Mouse (Mus musculus) NIH3T3 (cell line): ENCODE data around the gene Cdk6.
"Not testable (repeated sequence)": the region's sequence is repeated elsewhere in the genome, so short reads cannot be mapped to it uniquely, and the experiment has no call there.

Experiments
- DNase-seq: peaks from one replicate; pipeline ENCODE4 v3.0.0-alpha.2; 2012; ENCODE audit warnings: low read depth

Gene Cdk6

GRCm38 (mm10) chr5:3438453-3439003 is 97.2 kb downstream of the Cdk6 start:
- not testable (repeated sequence) for DNase-seq

GRCm38 (mm10) chr5:3439386-3439785 is 98.1 kb downstream of the Cdk6 start:
- not testable (repeated sequence) for DNase-seq

GRCm38 (mm10) chr5:3442524-3442923 is 101.2 kb downstream of the Cdk6 start:
- not testable (repeated sequence) for DNase-seq

- not testable (repeated sequence) for DNase-seq
These were observed 109.9 kb downstream of the Cdk6 start for GRCm38 (mm10) chr5:3451233-3451632.

GRCm38 (mm10) chr5:3453946-3454345 is 112.7 kb downstream of the Cdk6 start:
- DNase-seq: not testable (repeated sequence)

GRCm38 (mm10) chr5:3460907-3461306 is 119.6 kb downstream of the Cdk6 start:
- DNase-seq: no peak

GRCm38 (mm10) chr5:3461401-3461800 is 120.1 kb downstream of the Cdk6 start:
- no peak for DNase-seq

- DNase-seq: no peak
These were observed 121.8 kb downstream of the Cdk6 start for GRCm38 (mm10) chr5:3462897-3463757.

GRCm38 (mm10) chr5:3463758-3464157 is 122.5 kb downstream of the Cdk6 start:
- DNase-seq: no peak

GRCm38 (mm10) chr5:3466069-3466877 is 125.0 kb downstream of the Cdk6 start:
- DNase-seq: no peak

GRCm38 (mm10) chr5:3470866-3471265 is 129.6 kb downstream of the Cdk6 start:
- DNase-seq: no peak

GRCm38 (mm10) chr5:3472311-3473156 is 131.2 kb downstream of the Cdk6 start:
- DNase-seq: no peak

- no peak for DNase-seq
These were observed 136.4 kb downstream of the Cdk6 start for GRCm38 (mm10) chr5:3477711-3478110.

GRCm38 (mm10) chr5:3478216-3478615 is 136.9 kb downstream of the Cdk6 start:
- DNase-seq: no peak

- DNase-seq: peak; percentile 27
These were observed 137.9 kb downstream of the Cdk6 start for GRCm38 (mm10) chr5:3479016-3479795.

GRCm38 (mm10) chr5:3480637-3481395 is 139.5 kb downstream of the Cdk6 start:
- DNase-seq: no peak

GRCm38 (mm10) chr5:3482474-3482873 is 141.2 kb downstream of the Cdk6 start:
- no peak for DNase-seq

GRCm38 (mm10) chr5:3483054-3483722 is 141.9 kb downstream of the Cdk6 start:
- DNase-seq: no peak

- DNase-seq: no peak
These were observed 145.4 kb downstream of the Cdk6 start for GRCm38 (mm10) chr5:3486579-3487282.
